ENCODE assay signal across 8 mouse cellular contexts in genomic region chr10:78010335-78010734, GRCm38 (mm10). TPM values are rescaled to one million over a fixed set of nuclear protein-coding genes. Genes with fewer than 3 reads are reported as not detected.
DNase-seq lines count a peak whose midpoint lies in the region; ATAC-seq and TF ChIP-seq lines count a peak whose summit lies in the region.

No protein-coding gene starts in this region.

- H3K36me3 ChIP-seq in embryonic facial prominence, embryonic 11.5 days (replicated peaks; ENCODE audit: control insufficient read depth, insufficient read depth, low read depth, low read length), result no peaks in the 10 kb centered on the region
- 0 out of 2 replicates have a peak, but pooled peaks cover 2% of the 10 kb centered on the region for H3K36me3 ChIP-seq in intestine, embryonic 14.5 days (ENCODE audit: control insufficient read depth, insufficient read depth, low read length)

- no peaks in the 10 kb centered on the region for H3K27me3 ChIP-seq in embryonic facial prominence, embryonic 11.5 days (ENCODE audit: control insufficient read depth, insufficient read depth, low read length)
- no peaks in the 10 kb centered on the region for H3K27me3 ChIP-seq in intestine, embryonic 14.5 days (replicated peaks; ENCODE audit: control insufficient read depth, insufficient read depth, low read length)

- H3K4me2 ChIP-seq in embryonic facial prominence, embryonic 11.5 days (ENCODE audit: low read depth, low read length), result peak overlapping the region; percentile 3; the same call in 1 of the 2 replicates
- H3K4me2 ChIP-seq in intestine, embryonic 14.5 days (ENCODE audit: low read length), result peak overlapping the region; percentile 55

- H3K9me3 ChIP-seq in embryonic facial prominence, embryonic 11.5 days (replicated peaks; ENCODE audit: control insufficient read depth, low read length), result no peaks in the 10 kb centered on the region
- no peaks in the 10 kb centered on the region for H3K9me3 ChIP-seq in intestine, embryonic 14.5 days (ENCODE audit: control insufficient read depth, low read length)

- no peak overlapping the region for H3K27ac ChIP-seq in embryonic facial prominence, embryonic 11.5 days (replicated peaks; ENCODE audit: low read depth, low read length)
- no peak overlapping the region for H3K27ac ChIP-seq in intestine, embryonic 14.5 days (ENCODE audit: low read depth)

- H3K4me1 ChIP-seq in lung, adult 2 months (ENCODE audit: control insufficient read depth, insufficient read depth, low read length), result peaks cover 3% of the 10 kb centered on the region; the same call in 1 of the 2 replicates
- H3K4me1 ChIP-seq in embryonic facial prominence, embryonic 11.5 days (ENCODE audit: control insufficient read depth, insufficient read depth, low read length), result peaks cover 7% of the 10 kb centered on the region; the same call in 1 of the 2 replicates
- H3K4me1 ChIP-seq in intestine, embryonic 14.5 days (replicated peaks; ENCODE audit: control insufficient read depth, insufficient read depth, low read length), result peaks cover 30% of the 10 kb centered on the region

- 14% methylated on average over 10 of the region's 10 CpGs for WGBS in lung, adult 2 months
- WGBS in embryonic facial prominence, embryonic 11.5 days, result 19% methylated on average over 10 of the region's 10 CpGs
- WGBS in intestine, embryonic 14.5 days, result 18% methylated on average over 10 of the region's 10 CpGs

- H3K9ac ChIP-seq in embryonic facial prominence, embryonic 11.5 days (replicated peaks; ENCODE audit: low read length), result 0 out of 2 replicates have a peak overlapping the region, but pooled peaks have one; percentile 2
- H3K9ac ChIP-seq in intestine, embryonic 14.5 days (ENCODE audit: low read length), result no peak overlapping the region

- TF ChIP-seq POLR2A in lung, adult 2 months (IDR thresholded peaks at IDR 0.05; ENCODE audit: borderline replicate concordance, extremely low read depth, low read depth, low read length), result no peak

- peak overlapping the region; percentile 0 for H3K4me3 ChIP-seq in lung, adult 2 months (replicated peaks; ENCODE audit: extremely low read depth, low read depth, low read length)
- 0 out of 2 replicates have a peak overlapping the region, but pooled peaks have one; percentile 11 for H3K4me3 ChIP-seq in embryonic facial prominence, embryonic 11.5 days (ENCODE audit: low read depth, low read length)
- H3K4me3 ChIP-seq in intestine, embryonic 14.5 days (ENCODE audit: low read depth, low read length), result peak overlapping the region; percentile 69; the same call in 1 of the 2 replicates

- peak; percentile 16 for DNase-seq in lung, adult 2 months
- DNase-seq in lung, postnatal 4 days, result no peak
- peak; percentile 20 for DNase-seq in embryonic facial prominence, embryonic 11.5 days (ENCODE audit: low spot score)
- DNase-seq in intestine, embryonic 14.5 days (ENCODE audit: low spot score), result peak; percentile 62
- DNase-seq in naive thymus-derived CD4-positive, alpha-beta T cell, adult 2 months (ENCODE audit: low read depth), result peak; percentile 37
- DNase-seq in urinary bladder, postnatal 14 days (ENCODE audit: low spot score), result no peak
- no peak for DNase-seq in urinary bladder, postnatal 25 days (ENCODE audit: low spot score)
- DNase-seq in gastrocnemius, adult 18-20 months (ENCODE audit: low spot score), result no peak

- ATAC-seq in embryonic facial prominence, embryonic 11.5 days (replicated peaks; ENCODE audit: insufficient number of reproducible peaks, low FRiP score, low TSS enrichment, low read depth), result no peak
- ATAC-seq in intestine, embryonic 14.5 days (replicated peaks; ENCODE audit: low FRiP score, low TSS enrichment, low read depth), result no peak

- no peak for TF ChIP-seq CTCF in lung, adult 2 months (IDR thresholded peaks at IDR 0.05; ENCODE audit: insufficient read depth, low read length)

RNA-seq across cellular contexts. Expression of gene Pfkl, which starts 0.5 kb away (rescaled TPM):
- polyA plus RNA-seq in lung, adult 2 months (2012; rRNA removed), result 55.8 and 70.0 TPM in 2 replicates
- polyA plus RNA-seq in embryonic facial prominence, embryonic 11.5 days (2014; fragmentation: Nextera tagmentation; extraction: Ambion mirVana), result 108 and 129 TPM in 2 replicates
- polyA plus RNA-seq in intestine, embryonic 14.5 days (2014; fragmentation: Nextera tagmentation; extraction: Ambion mirVana), result 244 and 252 TPM in 2 replicates
- total RNA-seq in gastrocnemius, adult 18-20 months (2021), result 1 to 10 TPM; 5.9 to 7.0 TPM

RNA-seq across cellular contexts. Expression of gene Dnmt3l, which starts 31.4 kb away (rescaled TPM):
- polyA plus RNA-seq in lung, adult 2 months (2012; rRNA removed), result 0.52 and 0.64 TPM in 2 replicates
- polyA plus RNA-seq in embryonic facial prominence, embryonic 11.5 days (2014; fragmentation: Nextera tagmentation; extraction: Ambion mirVana), result 0.20 TPM in 1 of 2 replicates, not detected in the other
- polyA plus RNA-seq in intestine, embryonic 14.5 days (2014; fragmentation: Nextera tagmentation; extraction: Ambion mirVana), result 0.34 TPM in 1 of 2 replicates, not detected in the other
- not detected for total RNA-seq in gastrocnemius, adult 18-20 months (2021)

RNA-seq across cellular contexts. Expression of gene 1810043G02Rik, which starts 32.0 kb away (rescaled TPM):
- 46.6 and 46.9 TPM in 2 replicates for polyA plus RNA-seq in lung, adult 2 months (2012; rRNA removed)
- 25.8 and 27.9 TPM in 2 replicates for polyA plus RNA-seq in embryonic facial prominence, embryonic 11.5 days (2014; fragmentation: Nextera tagmentation; extraction: Ambion mirVana)
- 23.5 and 24.7 TPM in 2 replicates for polyA plus RNA-seq in intestine, embryonic 14.5 days (2014; fragmentation: Nextera tagmentation; extraction: Ambion mirVana)
- 1 to 10 TPM; 4.1 to 4.6 TPM for total RNA-seq in gastrocnemius, adult 18-20 months (2021)

RNA-seq across cellular contexts. Expression of gene Aire, which starts 33.1 kb away (rescaled TPM):
- 0.09 and 0.16 TPM in 2 replicates for polyA plus RNA-seq in lung, adult 2 months (2012; rRNA removed)
- polyA plus RNA-seq in embryonic facial prominence, embryonic 11.5 days (2014; fragmentation: Nextera tagmentation; extraction: Ambion mirVana), result 0.11 TPM in 1 of 2 replicates, not detected in the other
- 0.15 and 0.31 TPM in 2 replicates for polyA plus RNA-seq in intestine, embryonic 14.5 days (2014; fragmentation: Nextera tagmentation; extraction: Ambion mirVana)
- total RNA-seq in gastrocnemius, adult 18-20 months (2021), result not detected

RNA-seq across cellular contexts. Expression of gene Trpm2, which starts 40.0 kb away (rescaled TPM):
- 2.2 and 3.9 TPM in 2 replicates for polyA plus RNA-seq in lung, adult 2 months (2012; rRNA removed)
- 0.43 and 0.86 TPM in 2 replicates for polyA plus RNA-seq in embryonic facial prominence, embryonic 11.5 days (2014; fragmentation: Nextera tagmentation; extraction: Ambion mirVana)
- polyA plus RNA-seq in intestine, embryonic 14.5 days (2014; fragmentation: Nextera tagmentation; extraction: Ambion mirVana), result 0.42 and 1.2 TPM in 2 replicates
- under 1 TPM; 0.07 to 0.26 TPM for total RNA-seq in gastrocnemius, adult 18-20 months (2021)

Comparison
In these comparisons a context has a peak if more than half of its experiments do, and no peak if none do; other contexts are left out.
1. DNase-seq: peak in lung, adult 2 months (single experiment), embryonic facial prominence, embryonic 11.5 days (single experiment), intestine, embryonic 14.5 days (single experiment) and naive thymus-derived CD4-positive, alpha-beta T cell, adult 2 months (single experiment); none in lung, postnatal 4 days (0 of 2), urinary bladder, postnatal 14 days (single experiment), urinary bladder, postnatal 25 days (single experiment) and gastrocnemius, adult 18-20 months (single experiment).
2. H3K4me3 ChIP-seq: peak in every context shown above with its lines; median percentile 69 in intestine, embryonic 14.5 days; 11 in embryonic facial prominence, embryonic 11.5 days; 0 in lung, adult 2 months.